Mouse (Mus musculus) intestine, postnatal 0 days (tissue): Measurements from ENCODE around the gene Mlst8. TPM values are rescaled to one million over a fixed set of nuclear protein-coding genes. Genes with fewer than 3 reads are reported as not detected.
A peak's percentile ranks its signal among the peaks of the same experiment; 100 is the strongest.

Experiments
- ATAC-seq: fragments of 200-750 bp; cut with Nextera tagmentation; 2 replicates; pipeline ENCODE4 v1.8.0; 2017; ENCODE audit warnings: mild to moderate bottlenecking, moderate TSS enrichment, moderate library complexity
- H3K27ac ChIP-seq: fragments of 300-500 bp; sonication (generic); 2 replicates; pipeline ENCODE4 v1.5.1; 2014; ENCODE audit warnings: mild to moderate bottlenecking, low read depth, low read length, moderate library complexity
- H3K27me3 ChIP-seq: fragments of 300-500 bp; sonication (generic); replicated peaks from 2 replicates; pipeline ENCODE4 v1.6.1; 2014; ENCODE audit warnings: low read length, mixed read lengths; ENCODE audit not compliant: control insufficient read depth, insufficient read depth
- H3K36me3 ChIP-seq: fragments of 300-500 bp; sonication (generic); 2 replicates; pipeline ENCODE4 v1.6.1; 2014; ENCODE audit warnings: mild to moderate bottlenecking, moderate library complexity; ENCODE audit not compliant: control insufficient read depth, insufficient read depth
- H3K4me1 ChIP-seq: fragments of 300-500 bp; sonication (generic); replicated peaks from 2 replicates; pipeline ENCODE4 v1.6.1; 2014; ENCODE audit warnings: antibody characterized with exemption, low read length, mixed read lengths; ENCODE audit not compliant: control insufficient read depth, insufficient read depth
- H3K4me2 ChIP-seq: fragments of 300-500 bp; sonication (generic); replicated peaks from 2 replicates; pipeline ENCODE4 v1.6.1; 2014; ENCODE audit warnings: low read depth, mild to moderate bottlenecking, moderate library complexity
- H3K4me3 ChIP-seq: fragments of 300-500 bp; sonication (generic); 2 replicates; pipeline ENCODE4 v1.5.1; 2014; ENCODE audit warnings: low read depth, low read length
- H3K9ac ChIP-seq: fragments of 300-500 bp; sonication (generic); 2 replicates; pipeline ENCODE4 v1.6.1; 2014; ENCODE audit warnings: mild to moderate bottlenecking, low read depth, low read length
- H3K9me3 ChIP-seq: fragments of 300-500 bp; sonication (generic); 2 replicates; pipeline ENCODE4 v1.6.1; 2016; ENCODE audit warnings: mixed run types; ENCODE audit not compliant: control insufficient read depth
- CTCF ChIP-seq: sonication (generic); IDR thresholded peaks from 2 replicates; pipeline ENCODE4 v1.5.1; 2016; ENCODE audit warnings: low read depth, mild to moderate bottlenecking, control low read depth, antibody characterized with exemption, moderate library complexity
- WGBS: fragments of 180-500 bp; shearing (Covaris S2); extraction: QIAGEN DNeasy Blood & Tissue Kit; methylation state at CpG from one replicate; pipeline ENCODE4 v1.1.7; 2014; 5-methylcytosine and 5-hydroxymethylcytosine counted together
- polyA plus RNA-seq: library from polyadenylated mRNA; unstranded; fragments of >200 nt; fragmentation: Nextera tagmentation; extraction: Ambion mirVana; gene quantifications from 2 replicates; pipeline ENCODE4 v1.2.1, GENCODE M21; 2015

Mlst8 gene
- polyA plus RNA-seq, 1 experiment from 2014 or later = 11.9 TPM

DNA sequence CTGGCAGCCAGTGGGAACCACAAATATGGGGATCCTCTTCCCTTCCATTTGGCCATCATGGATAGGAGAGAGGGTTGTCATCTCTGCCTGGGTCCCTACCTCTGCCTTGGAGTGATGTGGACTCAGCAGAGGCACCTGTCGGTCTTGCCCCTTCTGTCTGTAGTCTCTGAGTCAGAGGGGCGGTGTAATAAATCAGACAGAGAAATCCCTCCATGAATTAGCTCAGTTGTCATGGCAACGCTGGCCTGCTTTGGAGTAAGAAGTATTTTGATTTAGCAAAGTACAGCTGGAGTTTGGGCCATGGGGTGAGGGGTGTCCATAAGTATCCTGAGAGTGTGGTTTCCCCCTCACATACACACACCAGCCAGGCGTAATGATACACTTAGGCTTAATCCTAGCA is 11.5 kb upstream of the Mlst8 start:
- WGBS = 69% methylated on average over 4 of the region's 4 CpGs
- Histone ChIP-seq H3K4me3 (no peak overlapping the region), H3K27me3 (peaks cover 32% of the 10 kb centered on the region; the same call in 1 of the 2 replicates), H3K9me3 (no peaks in the 10 kb centered on the region), H3K36me3 (no peaks in the 10 kb centered on the region), H3K27ac (no peak overlapping the region), H3K4me2 (no peak overlapping the region), H3K4me1 (peaks cover 6% of the 10 kb centered on the region; the same call in 1 of the 2 replicates), H3K9ac (no peak overlapping the region)
- ATAC-seq = no peak
- no peak for TF ChIP-seq CTCF

DNA sequence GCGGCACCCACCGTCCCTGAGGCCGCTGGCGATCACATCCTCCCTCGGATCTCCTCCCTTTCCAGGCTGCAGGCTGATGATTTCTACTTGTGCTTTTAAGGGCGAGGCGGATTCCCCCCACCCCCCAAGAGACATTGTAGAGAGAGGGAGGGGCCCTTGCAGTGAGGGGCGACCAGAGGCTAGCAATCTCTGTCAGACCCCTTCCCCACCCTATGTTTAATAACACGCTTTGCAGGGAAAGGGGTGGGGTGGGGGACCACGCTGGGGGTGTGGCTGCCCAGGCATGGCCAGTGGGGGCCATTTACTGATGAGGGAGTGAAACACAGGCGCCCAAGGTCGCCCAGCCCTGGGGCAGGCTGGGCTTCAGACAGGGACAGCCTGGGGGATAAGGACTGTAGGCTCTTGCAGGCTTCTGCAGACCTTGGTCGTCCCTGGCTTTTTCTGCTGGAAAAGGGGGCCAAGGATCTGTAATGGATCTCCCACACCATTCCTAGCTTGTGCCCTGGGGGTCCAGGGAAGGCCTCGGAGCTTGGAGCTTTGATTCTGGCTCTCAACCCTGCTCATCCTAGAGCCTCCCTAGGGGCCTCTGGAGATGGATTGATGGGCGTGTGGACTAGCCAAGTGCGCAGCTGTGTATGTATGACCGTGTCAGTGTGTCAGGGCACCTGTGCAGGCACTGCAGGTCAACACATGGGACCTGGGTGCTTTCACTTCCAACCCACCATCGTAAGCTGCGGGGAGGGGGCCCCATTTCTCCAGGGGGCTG is 10.6 kb upstream of the Mlst8 start:
- no peak overlapping the region for H3K27ac ChIP-seq
- no peak for ATAC-seq
- H3K36me3 ChIP-seq = no peaks in the 10 kb centered on the region
- H3K27me3 ChIP-seq = peaks cover 32% of the 10 kb centered on the region; the same call in 1 of the 2 replicates
- H3K4me3 ChIP-seq = peak overlapping the region; percentile 66
- H3K9ac ChIP-seq = peak overlapping the region; percentile 50
- H3K9me3 ChIP-seq = no peaks in the 10 kb centered on the region
- peak overlapping the region; percentile 96 for H3K4me2 ChIP-seq
- WGBS = 27% methylated on average over 19 of the region's 19 CpGs
- TF ChIP-seq CTCF = no peak
- H3K4me1 ChIP-seq = peaks cover 6% of the 10 kb centered on the region; the same call in 1 of the 2 replicates

DNA sequence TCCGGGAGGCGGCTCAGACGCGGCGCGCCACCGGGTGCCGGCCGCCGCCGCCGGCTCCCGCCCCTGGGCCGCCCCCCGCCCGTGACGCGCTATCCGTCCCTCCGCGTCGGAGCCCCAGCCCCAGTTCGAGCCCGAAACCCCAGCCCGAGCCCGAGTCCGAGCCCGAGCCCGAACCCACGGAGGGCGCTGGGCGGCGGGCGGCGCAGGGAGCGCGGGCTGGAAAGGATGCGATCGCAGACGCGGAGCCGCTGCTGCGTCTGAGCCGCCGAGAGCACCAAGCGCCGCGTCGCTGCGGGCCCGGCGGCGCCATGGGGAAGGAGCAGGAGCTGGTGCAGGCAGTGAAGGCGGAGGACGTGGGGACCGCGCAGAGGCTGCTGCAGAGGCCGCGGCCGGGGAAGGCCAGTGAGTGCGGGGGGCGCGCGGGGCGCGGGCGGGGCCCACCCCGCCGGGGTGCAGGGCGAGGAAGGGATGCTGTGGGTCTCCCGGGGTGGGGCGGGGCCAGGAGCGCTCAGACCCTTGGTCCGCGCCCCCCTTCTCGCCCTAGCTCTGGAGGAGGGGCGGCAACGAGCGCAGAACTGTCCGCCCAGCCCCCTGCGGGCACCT is 9.9 kb upstream of the Mlst8 start:
- Histone ChIP-seq H3K9ac (peak overlapping the region; percentile 50), H3K27me3 (peaks cover 32% of the 10 kb centered on the region; the same call in 1 of the 2 replicates), H3K27ac (no peak overlapping the region), H3K4me1 (peaks cover 6% of the 10 kb centered on the region; the same call in 1 of the 2 replicates), H3K36me3 (no peaks in the 10 kb centered on the region), H3K9me3 (no peaks in the 10 kb centered on the region), H3K4me2 (peak overlapping the region; percentile 96), H3K4me3 (peak overlapping the region; percentile 66)
- WGBS = under 1% methylated on average over 75 of the region's 81 CpGs
- no peak for TF ChIP-seq CTCF
- peak; percentile 48; the same call in 1 of the 2 replicates for ATAC-seq

DNA sequence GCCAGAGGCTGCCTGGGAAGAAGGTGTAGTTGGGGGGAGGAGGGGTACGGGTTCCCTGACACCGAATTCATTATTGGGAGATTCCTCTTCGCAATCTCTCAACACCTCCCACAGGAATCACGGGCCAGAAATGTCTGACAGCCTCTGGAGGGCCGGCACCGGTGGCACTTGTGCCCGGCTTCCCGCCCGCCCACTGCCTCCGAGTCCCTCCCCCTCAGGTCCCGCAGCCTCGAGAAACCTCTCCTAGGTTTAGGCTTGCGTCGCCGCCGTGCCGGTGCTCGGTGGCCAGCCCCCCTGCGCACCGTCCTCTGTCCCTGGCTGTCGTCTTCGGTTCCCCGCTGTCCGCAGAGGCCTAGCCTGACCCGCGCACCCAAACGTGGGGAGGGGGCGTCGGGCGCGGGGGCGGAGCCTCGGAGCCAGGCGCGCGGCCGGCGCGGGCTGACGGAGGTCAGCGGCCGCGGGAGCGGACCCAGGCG is 9.3 kb upstream of the Mlst8 start, which contains the start of gene Caskin1:
Gene Caskin1, plus strand, starts transcription at position 416 of the 476 bp plus-strand sequence.
- peak within 1 kb of the TSS; percentile 96 for H3K4me2 ChIP-seq
- H3K4me1 ChIP-seq = peaks cover 6% of the 10 kb centered on the region; the same call in 1 of the 2 replicates
- peak within 1 kb of the TSS; percentile 50 for H3K9ac ChIP-seq
- peaks cover 32% of the 10 kb centered on the region; the same call in 1 of the 2 replicates for H3K27me3 ChIP-seq
- no peak within 1 kb of the TSS for H3K27ac ChIP-seq
- WGBS = 3% methylated on average over 33 of the region's 45 CpGs
- TF ChIP-seq CTCF = no peak
- H3K36me3 ChIP-seq = no peaks in the 10 kb centered on the region
- 0 out of 2 replicates have a peak, but pooled peaks have one; percentile 33 for ATAC-seq
- peak within 1 kb of the TSS; percentile 66 for H3K4me3 ChIP-seq
- H3K9me3 ChIP-seq = no peaks in the 10 kb centered on the region

DNA sequence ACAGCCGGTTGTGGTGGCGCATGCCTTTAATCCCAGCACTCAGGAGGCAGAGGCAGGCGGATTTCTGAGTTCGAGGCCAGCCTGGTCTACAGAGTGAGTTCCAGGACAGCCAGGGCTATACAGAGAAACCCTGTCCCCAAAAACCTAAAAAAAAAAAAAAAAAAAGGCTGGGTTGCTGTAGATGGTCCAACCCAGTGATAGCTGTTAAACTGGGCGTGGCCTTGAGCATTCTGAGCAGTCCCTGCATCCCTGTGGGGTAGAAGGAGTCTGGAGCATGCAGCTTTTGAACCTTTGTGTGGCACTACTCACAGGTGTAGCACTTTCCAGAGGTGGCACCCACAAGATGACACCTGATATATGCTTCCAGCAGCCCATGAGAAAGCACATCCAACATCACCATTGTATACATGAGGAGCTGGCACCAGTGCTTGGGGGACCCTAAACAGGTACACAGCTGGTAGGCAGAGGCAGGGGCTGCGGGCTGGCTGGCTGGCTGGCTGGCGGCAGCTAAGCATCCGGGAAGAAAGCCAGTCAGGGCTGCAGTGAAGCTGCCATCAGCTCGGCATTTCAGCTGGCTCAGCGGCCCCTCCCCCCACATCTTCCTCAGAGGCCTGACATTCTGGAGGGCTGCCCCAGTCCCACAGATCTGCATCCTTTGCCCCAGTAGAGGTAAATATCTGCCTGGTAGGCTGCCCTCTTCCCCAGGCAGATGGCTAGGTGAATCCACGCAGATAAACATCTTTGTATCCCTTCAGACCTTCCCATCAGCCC is 6.4 kb upstream of the Mlst8 start:
- no peak for ATAC-seq
- no peak overlapping the region for H3K4me2 ChIP-seq
- H3K27me3 ChIP-seq = peaks cover 27% of the 10 kb centered on the region; the same call in 1 of the 2 replicates
- 48% methylated on average over 11 of the region's 11 CpGs for WGBS
- no peak for TF ChIP-seq CTCF
- H3K36me3 ChIP-seq = no peaks in the 10 kb centered on the region
- H3K4me3 ChIP-seq = no peak overlapping the region
- peaks cover 6% of the 10 kb centered on the region; the same call in 1 of the 2 replicates for H3K4me1 ChIP-seq
- H3K27ac ChIP-seq = no peak overlapping the region
- H3K9me3 ChIP-seq = no peaks in the 10 kb centered on the region
- no peak overlapping the region for H3K9ac ChIP-seq
